7 mouse cellular contexts compared by ENCODE assay signal in genomic region chr5:8366771-8367613, GRCm38 (mm10). TPM values are rescaled to one million over a fixed set of nuclear protein-coding genes. Genes with fewer than 3 reads are reported as not detected.
DNase-seq lines count a peak whose midpoint lies in the region; ATAC-seq lines count a peak whose summit lies in the region.

No protein-coding gene starts in this region.

- H3K27ac ChIP-seq in embryonic facial prominence, embryonic 14.5 days (replicated peaks; ENCODE audit: low read depth, low read length): no peak overlapping the region
- H3K27ac ChIP-seq in intestine, embryonic 15.5 days: no peak overlapping the region

- H3K4me1 ChIP-seq in embryonic facial prominence, embryonic 14.5 days (ENCODE audit: control insufficient read depth, insufficient read depth, low read length): no peaks in the 10 kb centered on the region
- H3K4me1 ChIP-seq in intestine, embryonic 15.5 days (replicated peaks): peaks cover 7% of the 10 kb centered on the region; the same call in 1 of the 2 replicates

- peak overlapping the region; percentile 79 for H3K4me2 ChIP-seq in embryonic facial prominence, embryonic 14.5 days (ENCODE audit: low read depth, low read length)
- peak overlapping the region; percentile 95 for H3K4me2 ChIP-seq in intestine, embryonic 15.5 days (replicated peaks)

- H3K27me3 ChIP-seq in embryonic facial prominence, embryonic 14.5 days (replicated peaks; ENCODE audit: control insufficient read depth, insufficient read depth, low read length): no peaks in the 10 kb centered on the region
- peaks cover 15% of the 10 kb centered on the region; the same call in 1 of the 2 replicates for H3K27me3 ChIP-seq in intestine, embryonic 15.5 days (replicated peaks)

- H3K4me3 ChIP-seq in embryonic facial prominence, embryonic 14.5 days (ENCODE audit: low read depth, low read length): peak overlapping the region; percentile 76
- H3K4me3 ChIP-seq in intestine, embryonic 15.5 days (replicated peaks): peak overlapping the region; percentile 70

- H3K36me3 ChIP-seq in embryonic facial prominence, embryonic 14.5 days (ENCODE audit: control insufficient read depth, insufficient read depth, low read length): no peaks in the 10 kb centered on the region
- H3K36me3 ChIP-seq in intestine, embryonic 15.5 days: no peaks in the 10 kb centered on the region

- WGBS in embryonic facial prominence, embryonic 14.5 days: 1% methylated on average over 24 of the region's 25 CpGs
- 4% methylated on average over 25 of the region's 25 CpGs for WGBS in intestine, embryonic 15.5 days

- H3K9me3 ChIP-seq in embryonic facial prominence, embryonic 14.5 days (ENCODE audit: control insufficient read depth, low read length): no peaks in the 10 kb centered on the region
- H3K9me3 ChIP-seq in intestine, embryonic 15.5 days: no peaks in the 10 kb centered on the region

- peak overlapping the region; percentile 77 for H3K9ac ChIP-seq in embryonic facial prominence, embryonic 14.5 days (ENCODE audit: low read depth, low read length)
- 0 out of 2 replicates have a peak overlapping the region, but pooled peaks have one; percentile 60 for H3K9ac ChIP-seq in intestine, embryonic 15.5 days

- DNase-seq in ES-CJ7 (ENCODE audit: low read depth, low spot score) (peak; percentile 24), R1 (ENCODE audit: low read depth, low spot score) (peak; percentile 57)
- DNase-seq in embryonic facial prominence, embryonic 14.5 days (ENCODE audit: low spot score): peak; percentile 32
- peak; percentile 15 for DNase-seq in mesoderm, embryonic 11.5 days (ENCODE audit: low read depth, low spot score)
- DNase-seq in testis, postnatal 14 days (ENCODE audit: low spot score): peak; percentile 6

- ATAC-seq in embryonic facial prominence, embryonic 14.5 days (ENCODE audit: low read depth): peak; percentile 19; the same call in 1 of the 2 replicates
- ATAC-seq in intestine, embryonic 15.5 days: peak; percentile 52; the same call in 1 of the 2 replicates
- ATAC-seq in megakaryocyte-erythroid progenitor cell, adult 5-6 weeks (replicated peaks; ENCODE audit: low FRiP score, low TSS enrichment, poor library complexity, severe bottlenecking): no peak

RNA-seq across cellular contexts. Expression of gene Adam22, which starts 1.0 kb away (rescaled TPM):
- polyA plus RNA-seq in embryonic facial prominence, embryonic 14.5 days (2014; fragmentation: Nextera tagmentation; extraction: Ambion mirVana): 14.8 and 15.0 TPM in 2 replicates
- 4.5 and 6.2 TPM in 2 replicates for polyA plus RNA-seq in intestine, embryonic 15.5 days (2015; fragmentation: Nextera tagmentation; extraction: Ambion mirVana)
- total RNA-seq in megakaryocyte-erythroid progenitor cell, adult 5-6 weeks (2014; fragmentation: Nextera tagmentation): 0.17 TPM in 1 of 2 replicates, not detected in the other
- total RNA-seq in megakaryocyte-erythroid progenitor cell, adult 5-6 weeks (2017): 0.33 and 1.4 TPM in 2 replicates

RNA-seq across cellular contexts. Expression of gene Dbf4, which starts 55.5 kb away (rescaled TPM):
- 36.6 and 37.4 TPM in 2 replicates for polyA plus RNA-seq in embryonic facial prominence, embryonic 14.5 days (2014; fragmentation: Nextera tagmentation; extraction: Ambion mirVana)
- 31.2 and 36.3 TPM in 2 replicates for polyA plus RNA-seq in intestine, embryonic 15.5 days (2015; fragmentation: Nextera tagmentation; extraction: Ambion mirVana)
- 59.5 and 61.9 TPM in 2 replicates for total RNA-seq in megakaryocyte-erythroid progenitor cell, adult 5-6 weeks (2014; fragmentation: Nextera tagmentation)
- total RNA-seq in megakaryocyte-erythroid progenitor cell, adult 5-6 weeks (2017): 71.9 and 80.9 TPM in 2 replicates

RNA-seq across cellular contexts. Expression of gene Slc25a40, which starts 55.7 kb away (rescaled TPM):
- 12.9 and 13.1 TPM in 2 replicates for polyA plus RNA-seq in embryonic facial prominence, embryonic 14.5 days (2014; fragmentation: Nextera tagmentation; extraction: Ambion mirVana)
- polyA plus RNA-seq in intestine, embryonic 15.5 days (2015; fragmentation: Nextera tagmentation; extraction: Ambion mirVana): 9.2 and 10.1 TPM in 2 replicates
- 24.3 and 28.0 TPM in 2 replicates for total RNA-seq in megakaryocyte-erythroid progenitor cell, adult 5-6 weeks (2014; fragmentation: Nextera tagmentation)
- 8.1 and 10.7 TPM in 2 replicates for total RNA-seq in megakaryocyte-erythroid progenitor cell, adult 5-6 weeks (2017)

Comparison
In these comparisons a context has a peak if more than half of its experiments do, and no peak if none do; other contexts are left out.
1. DNase-seq: peak in every context shown above with its lines; median percentile 57 in R1; 32 in embryonic facial prominence, embryonic 14.5 days; 24 in ES-CJ7; 15 in mesoderm, embryonic 11.5 days; 6 in testis, postnatal 14 days.